Mouse (Mus musculus) kidney, embryonic 14.5 days (tissue): ENCODE data around the gene Hmcn1. TPM values are rescaled to one million over a fixed set of nuclear protein-coding genes. Genes with fewer than 3 reads are reported as not detected.

Source experiments
- ATAC-seq: fragments of 200-750 bp; cut with Nextera tagmentation; 2 replicates; pipeline ENCODE4 v1.8.0; 2017; ENCODE audit warnings: moderate number of reproducible peaks, mild to moderate bottlenecking, moderate TSS enrichment, moderate library complexity; ENCODE audit not compliant: low FRiP score, low TSS enrichment
- H3K27ac ChIP-seq: fragments of 300-500 bp; sonication (generic); 2 replicates; pipeline ENCODE4 v1.5.1; 2014; ENCODE audit warnings: low read depth, mild to moderate bottlenecking, low read length, moderate library complexity, mixed read lengths
- H3K27me3 ChIP-seq: fragments of 300-500 bp; sonication (generic); 2 replicates; pipeline ENCODE4 v1.6.1; 2014; ENCODE audit warnings: mild to moderate bottlenecking, low read length; ENCODE audit not compliant: control insufficient read depth, insufficient read depth
- H3K36me3 ChIP-seq: fragments of 300-500 bp; sonication (generic); 2 replicates; pipeline ENCODE4 v1.6.1; 2014; ENCODE audit warnings: low read length, mixed read lengths; ENCODE audit not compliant: control insufficient read depth, insufficient read depth
- H3K4me1 ChIP-seq: fragments of 300-500 bp; sonication (generic); 2 replicates; pipeline ENCODE4 v1.6.1; 2014; ENCODE audit warnings: low read length, mixed read lengths; ENCODE audit not compliant: control insufficient read depth, insufficient read depth
- H3K4me2 ChIP-seq: fragments of 300-500 bp; sonication (generic); replicated peaks from 2 replicates; pipeline ENCODE4 v1.6.1; 2014; ENCODE audit warnings: low read depth, mild to moderate bottlenecking, low read length
- H3K4me3 ChIP-seq: fragments of 300-500 bp; sonication (generic); 2 replicates; pipeline ENCODE4 v1.5.1; 2014; ENCODE audit warnings: mild to moderate bottlenecking, low read length
- H3K9ac ChIP-seq: fragments of 300-500 bp; sonication (generic); 2 replicates; pipeline ENCODE4 v1.6.1; 2014; ENCODE audit warnings: low read depth, mild to moderate bottlenecking, low read length, moderate library complexity
- H3K9me3 ChIP-seq: fragments of 300-500 bp; sonication (generic); 2 replicates; pipeline ENCODE4 v1.6.1; 2016; ENCODE audit warnings: low read length; ENCODE audit not compliant: control insufficient read depth
- WGBS: fragments of 180-500 bp; shearing (Covaris S2); extraction: QIAGEN DNeasy Blood & Tissue Kit; methylation state at CpG from one replicate; pipeline ENCODE4 v1.1.7; 2014; 5-methylcytosine and 5-hydroxymethylcytosine counted together
- polyA plus RNA-seq: library from polyadenylated mRNA; unstranded; fragments of >200 nt; fragmentation: Nextera tagmentation; extraction: Ambion mirVana; gene quantifications from 2 replicates; pipeline ENCODE4 v1.2.1, GENCODE M21; 2014

Hmcn1 gene
- polyA plus RNA-seq, 1 experiment from 2014 or later, result 34.0 TPM

- no peak for ATAC-seq
- H3K4me1 ChIP-seq, result no peaks in the 10 kb centered on the region
- H3K27ac ChIP-seq, result no peak overlapping the region
- H3K36me3 ChIP-seq, result peaks cover 5% of the 10 kb centered on the region; the same call in 1 of the 2 replicates
- H3K4me2 ChIP-seq, result no peak overlapping the region
- 91% methylated on average over 8 of the region's 8 CpGs for WGBS
- H3K9me3 ChIP-seq, result no peaks in the 10 kb centered on the region
- H3K27me3 ChIP-seq, result no peaks in the 10 kb centered on the region
- H3K4me3 ChIP-seq, result no peak overlapping the region
- no peak overlapping the region for H3K9ac ChIP-seq
These were observed 192.5 kb downstream of the Hmcn1 start for GRCm38 (mm10) chr1:150800611-150801263.

GRCm38 (mm10) chr1:150798651-150799050 lies 194.6 kb downstream of the Hmcn1 start:
- no peak for ATAC-seq
- H3K9ac ChIP-seq, result no peak overlapping the region
- no peak overlapping the region for H3K4me3 ChIP-seq
- H3K27ac ChIP-seq, result no peak overlapping the region
- no peak overlapping the region for H3K4me2 ChIP-seq
- H3K4me1 ChIP-seq, result no peaks in the 10 kb centered on the region
- H3K9me3 ChIP-seq, result no peaks in the 10 kb centered on the region
- H3K36me3 ChIP-seq, result peaks cover 5% of the 10 kb centered on the region; the same call in 1 of the 2 replicates
- H3K27me3 ChIP-seq, result no peaks in the 10 kb centered on the region
- 98% methylated on average over 5 of the region's 5 CpGs for WGBS

- Histone ChIP-seq H3K27me3 (no peaks in the 10 kb centered on the region), H3K4me3 (no peak overlapping the region), H3K36me3 (no peaks in the 10 kb centered on the region), H3K9ac (no peak overlapping the region), H3K4me1 (no peaks in the 10 kb centered on the region), H3K4me2 (no peak overlapping the region), H3K27ac (no peak overlapping the region), H3K9me3 (no peaks in the 10 kb centered on the region)
- 77% methylated on average over 6 of the region's 6 CpGs for WGBS
- no peak for ATAC-seq
These were observed 206.5 kb downstream of the Hmcn1 start for GRCm38 (mm10) chr1:150786746-150787145.

- ATAC-seq, result no peak
- Histone ChIP-seq H3K27ac (no peak overlapping the region), H3K36me3 (no peaks in the 10 kb centered on the region), H3K27me3 (no peaks in the 10 kb centered on the region), H3K9ac (no peak overlapping the region), H3K9me3 (no peaks in the 10 kb centered on the region), H3K4me1 (no peaks in the 10 kb centered on the region), H3K4me2 (no peak overlapping the region), H3K4me3 (no peak overlapping the region)
- 66% methylated on average over 15 of the region's 15 CpGs for WGBS
These were observed 210.0 kb downstream of the Hmcn1 start for GRCm38 (mm10) chr1:150783070-150783842.

GRCm38 (mm10) chr1:150779902-150780301 lies 213.3 kb downstream of the Hmcn1 start:
- Histone ChIP-seq H3K27me3 (no peaks in the 10 kb centered on the region), H3K4me3 (no peak overlapping the region), H3K4me1 (no peaks in the 10 kb centered on the region), H3K27ac (no peak overlapping the region), H3K36me3 (no peaks in the 10 kb centered on the region), H3K4me2 (no peak overlapping the region), H3K9ac (no peak overlapping the region), H3K9me3 (no peaks in the 10 kb centered on the region)
- ATAC-seq, result no peak
- WGBS, result 50% methylated on average over 2 of the region's 2 CpGs

GRCm38 (mm10) chr1:150776741-150777140 lies 216.5 kb downstream of the Hmcn1 start:
- ATAC-seq, result no peak
- H3K27ac ChIP-seq, result no peak overlapping the region
- H3K9ac ChIP-seq, result no peak overlapping the region
- no peak overlapping the region for H3K4me2 ChIP-seq
- H3K9me3 ChIP-seq, result no peaks in the 10 kb centered on the region
- H3K4me3 ChIP-seq, result no peak overlapping the region
- H3K36me3 ChIP-seq, result peaks cover 2% of the 10 kb centered on the region; the same call in 1 of the 2 replicates
- no peaks in the 10 kb centered on the region for H3K4me1 ChIP-seq
- H3K27me3 ChIP-seq, result no peaks in the 10 kb centered on the region

- H3K36me3 ChIP-seq, result peaks cover 2% of the 10 kb centered on the region; the same call in 1 of the 2 replicates
- H3K9ac ChIP-seq, result no peak overlapping the region
- no peak overlapping the region for H3K4me2 ChIP-seq
- H3K4me1 ChIP-seq, result no peaks in the 10 kb centered on the region
- no peak for ATAC-seq
- no peaks in the 10 kb centered on the region for H3K9me3 ChIP-seq
- 87% methylated on average over 2 of the region's 2 CpGs for WGBS
- H3K4me3 ChIP-seq, result no peak overlapping the region
- no peak overlapping the region for H3K27ac ChIP-seq
- no peaks in the 10 kb centered on the region for H3K27me3 ChIP-seq
These were observed 217.5 kb downstream of the Hmcn1 start for GRCm38 (mm10) chr1:150775742-150776141.

- Histone ChIP-seq H3K27me3 (no peaks in the 10 kb centered on the region), H3K9me3 (no peaks in the 10 kb centered on the region), H3K4me2 (no peak overlapping the region), H3K4me1 (no peaks in the 10 kb centered on the region), H3K4me3 (no peak overlapping the region), H3K27ac (no peak overlapping the region), H3K9ac (no peak overlapping the region), H3K36me3 (peaks cover 2% of the 10 kb centered on the region; the same call in 1 of the 2 replicates)
- WGBS, result 95% methylated on average over 3 of the region's 3 CpGs
- ATAC-seq, result no peak
These were observed 220.3 kb downstream of the Hmcn1 start for GRCm38 (mm10) chr1:150772958-150773357.

- Histone ChIP-seq H3K27me3 (no peaks in the 10 kb centered on the region), H3K36me3 (peaks cover 2% of the 10 kb centered on the region; the same call in 1 of the 2 replicates), H3K4me1 (no peaks in the 10 kb centered on the region), H3K4me2 (no peak overlapping the region), H3K9me3 (no peaks in the 10 kb centered on the region), H3K27ac (no peak overlapping the region), H3K4me3 (no peak overlapping the region), H3K9ac (no peak overlapping the region)
- WGBS, result 55% methylated on average over 7 of the region's 7 CpGs
- no peak for ATAC-seq
These were observed 222.2 kb downstream of the Hmcn1 start for GRCm38 (mm10) chr1:150770948-150771521.
